In the genomic region with DNA sequence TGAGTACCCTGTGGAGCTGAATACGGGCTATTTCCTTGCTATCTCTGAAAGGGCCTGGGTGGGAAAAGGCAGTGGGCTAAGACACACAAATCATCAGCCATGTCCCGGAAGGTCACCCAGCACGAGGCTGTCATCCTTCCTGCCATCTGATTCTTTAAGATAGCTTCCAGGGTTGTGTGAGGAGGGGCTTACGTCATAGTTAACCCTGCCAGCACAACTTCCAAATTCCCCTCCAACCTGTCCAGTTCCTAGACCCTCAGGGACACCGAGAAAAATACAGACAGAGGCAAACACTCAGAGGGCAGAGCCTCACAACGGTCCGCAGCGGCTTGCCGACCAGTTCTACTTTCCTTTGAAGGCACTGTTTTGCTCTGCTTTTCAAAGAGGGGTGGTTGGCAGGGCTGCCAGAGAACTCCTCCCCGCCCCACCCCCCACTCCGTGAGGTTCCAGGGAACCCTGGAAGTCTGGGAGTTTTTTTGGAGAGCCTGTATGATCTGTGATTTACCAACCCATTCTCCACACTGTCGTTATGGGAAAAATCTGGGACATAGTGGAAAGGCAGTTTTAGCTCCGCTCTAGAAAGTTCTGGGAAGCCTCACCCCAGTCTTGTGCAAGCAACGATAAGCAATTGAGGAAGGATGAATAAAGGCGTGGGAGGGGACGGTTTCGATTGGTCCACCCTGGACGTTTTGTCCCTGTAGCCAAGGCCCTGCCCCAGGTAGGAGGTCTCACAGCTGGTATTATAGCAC, we compare ENCODE assay signal across 8 mouse cellular contexts. TPM values are rescaled to one million over a fixed set of nuclear protein-coding genes. Genes with fewer than 3 reads are reported as not detected.
A peak's percentile ranks its signal among the peaks of the same experiment; 100 is the strongest.
DNase-seq lines count a peak whose midpoint lies in the region; ATAC-seq and TF ChIP-seq lines count a peak whose summit lies in the region.

No protein-coding gene starts in this region.

- peak overlapping the region; percentile 13; the same call in 1 of the 2 replicates for H3K4me3 ChIP-seq in hindbrain, embryonic 10.5 days
- H3K4me3 ChIP-seq in hindbrain, postnatal 0 days (ENCODE audit: low read length) = no peak overlapping the region
- H3K4me3 ChIP-seq in embryonic facial prominence, embryonic 10.5 days = peak overlapping the region; percentile 16; the same call in 1 of the 2 replicates
- peak overlapping the region; percentile 47 for H3K4me3 ChIP-seq in intestine, embryonic 14.5 days (ENCODE audit: low read depth, low read length)

- DNase-seq in hindbrain, embryonic 10.5 days (ENCODE audit: low spot score) = no peak
- DNase-seq in hindbrain, postnatal 0 days (ENCODE audit: low spot score) = no peak
- no peak for DNase-seq in embryonic facial prominence, embryonic 10.5 days (ENCODE audit: low spot score)
- DNase-seq in intestine, embryonic 14.5 days (ENCODE audit: low spot score) = no peak
- DNase-seq in thymus, adult 18-20 months = no peak
- no peak for DNase-seq in left cerebral cortex, adult 11 months (ENCODE audit: low spot score)

- H3K9ac ChIP-seq in hindbrain, postnatal 0 days (replicated peaks; ENCODE audit: low read length) = no peak overlapping the region; the same call in 1 of the 2 replicates
- H3K9ac ChIP-seq in intestine, embryonic 14.5 days (ENCODE audit: low read length) = no peak overlapping the region

- H3K4me2 ChIP-seq in hindbrain, postnatal 0 days (ENCODE audit: low read depth, low read length) = no peak overlapping the region
- peak overlapping the region; percentile 76 for H3K4me2 ChIP-seq in intestine, embryonic 14.5 days (ENCODE audit: low read length)

- 0 out of 2 replicates have a peak overlapping the region, but pooled peaks have one; percentile 16 for H3K27ac ChIP-seq in hindbrain, embryonic 10.5 days
- no peak overlapping the region for H3K27ac ChIP-seq in hindbrain, postnatal 0 days
- no peak overlapping the region for H3K27ac ChIP-seq in embryonic facial prominence, embryonic 10.5 days (replicated peaks)
- H3K27ac ChIP-seq in intestine, embryonic 14.5 days (ENCODE audit: low read depth) = peak overlapping the region; percentile 5; the same call in 1 of the 2 replicates

- no peak for ATAC-seq in hindbrain, postnatal 0 days
- ATAC-seq in intestine, embryonic 14.5 days (replicated peaks; ENCODE audit: low FRiP score, low TSS enrichment, low read depth) = no peak
- peak; percentile 36; the same call in 1 of the 2 replicates for ATAC-seq in megakaryocyte progenitor cell, adult 5-6 weeks (replicated peaks; ENCODE audit: poor library complexity)
- no peak for ATAC-seq in activated CD4-positive, CD25-positive, alpha-beta regulatory T cell, adult 4 months

- WGBS in hindbrain, embryonic 10.5 days = 29% methylated on average over 18 of the region's 18 CpGs
- 27% methylated on average over 18 of the region's 18 CpGs for WGBS in hindbrain, postnatal 0 days
- WGBS in embryonic facial prominence, embryonic 10.5 days = 39% methylated on average over 18 of the region's 18 CpGs
- 26% methylated on average over 18 of the region's 18 CpGs for WGBS in intestine, embryonic 14.5 days

- no peaks in the 10 kb centered on the region for H3K9me3 ChIP-seq in hindbrain, embryonic 10.5 days
- H3K9me3 ChIP-seq in hindbrain, postnatal 0 days (ENCODE audit: low read length) = no peaks in the 10 kb centered on the region
- H3K9me3 ChIP-seq in embryonic facial prominence, embryonic 10.5 days = no peaks in the 10 kb centered on the region
- no peaks in the 10 kb centered on the region for H3K9me3 ChIP-seq in intestine, embryonic 14.5 days (ENCODE audit: control insufficient read depth, low read length)

- H3K4me1 ChIP-seq in hindbrain, embryonic 10.5 days (replicated peaks) = peaks cover 33% of the 10 kb centered on the region
- 0 out of 2 replicates have a peak, but pooled peaks cover 3% of the 10 kb centered on the region for H3K4me1 ChIP-seq in hindbrain, postnatal 0 days (ENCODE audit: insufficient read depth, low read length)
- peaks cover 38% of the 10 kb centered on the region for H3K4me1 ChIP-seq in embryonic facial prominence, embryonic 10.5 days
- peaks cover 43% of the 10 kb centered on the region for H3K4me1 ChIP-seq in intestine, embryonic 14.5 days (replicated peaks; ENCODE audit: control insufficient read depth, insufficient read depth, low read length)

- H3K27me3 ChIP-seq in hindbrain, embryonic 10.5 days (ENCODE audit: insufficient read depth, poor library complexity, severe bottlenecking) = peaks cover 40% of the 10 kb centered on the region
- H3K27me3 ChIP-seq in hindbrain, postnatal 0 days (ENCODE audit: insufficient read depth, low read length) = no peaks in the 10 kb centered on the region
- peaks cover 39% of the 10 kb centered on the region for H3K27me3 ChIP-seq in embryonic facial prominence, embryonic 10.5 days (replicated peaks; ENCODE audit: low read depth, poor library complexity, severe bottlenecking)
- H3K27me3 ChIP-seq in intestine, embryonic 14.5 days (replicated peaks; ENCODE audit: control insufficient read depth, insufficient read depth, low read length) = no peaks in the 10 kb centered on the region

- TF ChIP-seq CTCF in hindbrain, postnatal 0 days (IDR thresholded peaks at IDR 0.05; ENCODE audit: low read depth) = no peak

- H3K36me3 ChIP-seq in hindbrain, embryonic 10.5 days = no peaks in the 10 kb centered on the region
- no peaks in the 10 kb centered on the region for H3K36me3 ChIP-seq in hindbrain, postnatal 0 days (ENCODE audit: insufficient read depth, low read length)
- no peaks in the 10 kb centered on the region for H3K36me3 ChIP-seq in embryonic facial prominence, embryonic 10.5 days (replicated peaks)
- H3K36me3 ChIP-seq in intestine, embryonic 14.5 days (ENCODE audit: control insufficient read depth, insufficient read depth, low read length) = peaks cover 5% of the 10 kb centered on the region; the same call in 1 of the 2 replicates

RNA-seq across cellular contexts. Expression of gene Mst1r, which starts 1.9 kb away (rescaled TPM):
- polyA plus RNA-seq in hindbrain, embryonic 10.5 days (2016; fragmentation: Nextera tagmentation; extraction: Ambion mirVana) = 0.67 and 0.80 TPM in 2 replicates
- total RNA-seq in hindbrain, postnatal 0 days (2014; rRNA removed) = 0.61 and 2.7 TPM in 2 replicates
- polyA plus RNA-seq in hindbrain, postnatal 0 days (2015; fragmentation: Nextera tagmentation; extraction: Ambion mirVana) = 0.68 and 0.69 TPM in 2 replicates
- polyA plus RNA-seq in embryonic facial prominence, embryonic 10.5 days (2016; fragmentation: Nextera tagmentation; extraction: Ambion mirVana) = 0.65 and 1.1 TPM in 2 replicates
- polyA plus RNA-seq in intestine, embryonic 14.5 days (2014; fragmentation: Nextera tagmentation; extraction: Ambion mirVana) = 3.9 and 4.1 TPM in 2 replicates
- total RNA-seq in megakaryocyte progenitor cell, adult 5-6 weeks (2015) = 0.22 TPM in 1 of 2 replicates, not detected in the other
- total RNA-seq in megakaryocyte progenitor cell, adult 5-6 weeks (2017) = 0.07 TPM in 1 of 2 replicates, not detected in the other
- not detected for polyA plus RNA-seq in activated CD4-positive, CD25-positive, alpha-beta regulatory T cell, adult 4 months (2017; shearing (Covaris generic))

RNA-seq across cellular contexts. Expression of gene Actl11, which starts 19.7 kb away (rescaled TPM):
- polyA plus RNA-seq in hindbrain, embryonic 10.5 days (2016; fragmentation: Nextera tagmentation; extraction: Ambion mirVana) = not detected in 2 replicates
- not detected in 2 replicates for total RNA-seq in hindbrain, postnatal 0 days (2014; rRNA removed)
- polyA plus RNA-seq in hindbrain, postnatal 0 days (2015; fragmentation: Nextera tagmentation; extraction: Ambion mirVana) = not detected in 2 replicates
- not detected in 2 replicates for polyA plus RNA-seq in embryonic facial prominence, embryonic 10.5 days (2016; fragmentation: Nextera tagmentation; extraction: Ambion mirVana)
- polyA plus RNA-seq in intestine, embryonic 14.5 days (2014; fragmentation: Nextera tagmentation; extraction: Ambion mirVana) = not detected in 2 replicates
- total RNA-seq in megakaryocyte progenitor cell, adult 5-6 weeks (2015) = 0.05 TPM in 1 of 2 replicates, not detected in the other
- total RNA-seq in megakaryocyte progenitor cell, adult 5-6 weeks (2017) = not detected in 2 replicates
- polyA plus RNA-seq in activated CD4-positive, CD25-positive, alpha-beta regulatory T cell, adult 4 months (2017; shearing (Covaris generic)) = not detected

RNA-seq across cellular contexts. Expression of gene Mon1a, which starts 20.6 kb away (rescaled TPM):
- polyA plus RNA-seq in hindbrain, embryonic 10.5 days (2016; fragmentation: Nextera tagmentation; extraction: Ambion mirVana) = 13.4 and 16.6 TPM in 2 replicates
- 21.9 and 28.2 TPM in 2 replicates for total RNA-seq in hindbrain, postnatal 0 days (2014; rRNA removed)
- 13.2 and 13.8 TPM in 2 replicates for polyA plus RNA-seq in hindbrain, postnatal 0 days (2015; fragmentation: Nextera tagmentation; extraction: Ambion mirVana)
- polyA plus RNA-seq in embryonic facial prominence, embryonic 10.5 days (2016; fragmentation: Nextera tagmentation; extraction: Ambion mirVana) = 12.2 and 12.7 TPM in 2 replicates
- 17.2 and 21.7 TPM in 2 replicates for polyA plus RNA-seq in intestine, embryonic 14.5 days (2014; fragmentation: Nextera tagmentation; extraction: Ambion mirVana)
- 5.3 and 5.9 TPM in 2 replicates for total RNA-seq in megakaryocyte progenitor cell, adult 5-6 weeks (2015)
- 16.6 and 18.4 TPM in 2 replicates for total RNA-seq in megakaryocyte progenitor cell, adult 5-6 weeks (2017)
- polyA plus RNA-seq in activated CD4-positive, CD25-positive, alpha-beta regulatory T cell, adult 4 months (2017; shearing (Covaris generic)) = 10 to 100 TPM; 11.3 to 12.9 TPM

RNA-seq across cellular contexts. Expression of gene Camkv, which starts 26.9 kb away (rescaled TPM):
- 13.0 and 13.1 TPM in 2 replicates for polyA plus RNA-seq in hindbrain, embryonic 10.5 days (2016; fragmentation: Nextera tagmentation; extraction: Ambion mirVana)
- total RNA-seq in hindbrain, postnatal 0 days (2014; rRNA removed) = 80.1 and 87.4 TPM in 2 replicates
- 59.1 and 61.5 TPM in 2 replicates for polyA plus RNA-seq in hindbrain, postnatal 0 days (2015; fragmentation: Nextera tagmentation; extraction: Ambion mirVana)
- 7.6 and 7.9 TPM in 2 replicates for polyA plus RNA-seq in embryonic facial prominence, embryonic 10.5 days (2016; fragmentation: Nextera tagmentation; extraction: Ambion mirVana)
- 1.7 and 1.9 TPM in 2 replicates for polyA plus RNA-seq in intestine, embryonic 14.5 days (2014; fragmentation: Nextera tagmentation; extraction: Ambion mirVana)
- not detected in 2 replicates for total RNA-seq in megakaryocyte progenitor cell, adult 5-6 weeks (2015)
- 0.20 TPM in 1 of 2 replicates, not detected in the other for total RNA-seq in megakaryocyte progenitor cell, adult 5-6 weeks (2017)
- polyA plus RNA-seq in activated CD4-positive, CD25-positive, alpha-beta regulatory T cell, adult 4 months (2017; shearing (Covaris generic)) = not detected

RNA-seq across cellular contexts. Expression of gene Rbm6, which starts 35.5 kb away (rescaled TPM):
- 87.6 and 98.2 TPM in 2 replicates for polyA plus RNA-seq in hindbrain, embryonic 10.5 days (2016; fragmentation: Nextera tagmentation; extraction: Ambion mirVana)
- 58.4 and 62.3 TPM in 2 replicates for total RNA-seq in hindbrain, postnatal 0 days (2014; rRNA removed)
- polyA plus RNA-seq in hindbrain, postnatal 0 days (2015; fragmentation: Nextera tagmentation; extraction: Ambion mirVana) = 55.0 and 57.2 TPM in 2 replicates
- 114 and 116 TPM in 2 replicates for polyA plus RNA-seq in embryonic facial prominence, embryonic 10.5 days (2016; fragmentation: Nextera tagmentation; extraction: Ambion mirVana)
- 64.2 and 74.5 TPM in 2 replicates for polyA plus RNA-seq in intestine, embryonic 14.5 days (2014; fragmentation: Nextera tagmentation; extraction: Ambion mirVana)
- total RNA-seq in megakaryocyte progenitor cell, adult 5-6 weeks (2015) = 74.5 and 80.7 TPM in 2 replicates
- 131 and 179 TPM in 2 replicates for total RNA-seq in megakaryocyte progenitor cell, adult 5-6 weeks (2017)
- 10 to 100 TPM; 76.4 to 81.0 TPM for polyA plus RNA-seq in activated CD4-positive, CD25-positive, alpha-beta regulatory T cell, adult 4 months (2017; shearing (Covaris generic))

Comparison
In these comparisons a context has a peak if more than half of its experiments do, and no peak if none do; other contexts are left out.
1. H3K27ac ChIP-seq: peak in hindbrain, embryonic 10.5 days (single experiment) and intestine, embryonic 14.5 days (single experiment); none in hindbrain, postnatal 0 days (single experiment) and embryonic facial prominence, embryonic 10.5 days (single experiment).